In the genomic region with DNA sequence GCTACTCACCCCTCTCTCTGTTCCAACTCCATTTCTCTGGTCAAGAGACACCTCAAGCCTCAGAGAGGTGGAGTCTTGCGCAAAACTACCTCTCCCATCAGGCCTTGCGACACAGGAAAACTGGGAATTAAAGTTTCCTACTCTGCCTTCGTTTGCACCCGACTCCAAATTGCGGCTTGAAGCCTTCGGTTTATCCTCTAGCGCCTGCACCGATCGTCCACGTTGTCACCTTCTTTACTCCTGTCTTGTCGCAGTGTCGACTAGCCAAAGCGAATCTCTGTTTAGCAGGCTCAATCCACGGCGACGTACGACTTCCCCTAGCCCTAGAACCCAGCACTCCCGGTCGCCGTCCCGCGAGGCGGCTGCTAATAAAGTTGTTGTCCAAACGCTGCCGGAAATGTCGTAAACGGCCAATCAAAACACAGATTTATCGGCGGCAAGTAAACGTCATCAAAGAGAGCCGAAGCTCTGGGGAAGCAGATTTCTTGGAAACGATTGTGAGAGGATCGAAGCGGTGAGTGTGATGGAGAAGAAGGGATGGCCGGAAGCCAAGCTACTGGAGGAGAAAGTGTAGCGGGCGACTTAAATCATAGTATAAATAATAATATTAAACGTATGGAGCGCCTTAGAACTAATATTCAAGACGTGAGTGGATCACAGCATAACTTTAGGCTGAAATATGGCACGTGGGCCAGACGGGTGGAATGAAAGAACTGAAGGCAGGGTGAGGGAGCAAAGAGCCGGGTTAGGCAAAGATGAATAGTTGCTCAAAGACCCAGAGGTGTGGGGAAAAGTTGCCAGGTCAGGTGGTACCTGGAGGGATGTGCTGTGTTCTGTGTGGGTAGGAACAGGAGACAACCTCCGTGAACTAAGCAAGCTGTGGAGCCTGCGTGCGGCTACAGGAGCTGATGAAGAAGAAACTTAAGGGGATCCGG, we compare ENCODE assay signal across 8 mouse cellular contexts. TPM values are rescaled to one million over a fixed set of nuclear protein-coding genes. Genes with fewer than 3 reads are reported as not detected.
DNase-seq lines count a peak whose midpoint lies in the region; ATAC-seq and TF ChIP-seq lines count a peak whose summit lies in the region.

TSS of gene Tfpt (minus strand) at position 387 of the 935 bp plus-strand sequence.
TSS of gene Prpf31 (plus strand) at position 443 of the 935 bp plus-strand sequence.

- peak within 1 kb of the TSS; percentile 54 for H3K4me3 ChIP-seq in hindbrain, postnatal 0 days (ENCODE audit: low read length)
- peak within 1 kb of the TSS; percentile 61 for H3K4me3 ChIP-seq in left cerebral cortex, adult 2 months

- H3K27me3 ChIP-seq in hindbrain, postnatal 0 days (ENCODE audit: insufficient read depth, low read length) = no peaks in the 10 kb centered on the region

- peak; percentile 92 for ATAC-seq in hindbrain, postnatal 0 days
- peak; percentile 95 for ATAC-seq in megakaryocyte, adult 5-6 weeks (ENCODE audit: poor library complexity, severe bottlenecking)

- peaks cover 13% of the 10 kb centered on the region for H3K36me3 ChIP-seq in hindbrain, postnatal 0 days (ENCODE audit: insufficient read depth, low read length)

- H3K4me2 ChIP-seq in hindbrain, postnatal 0 days (ENCODE audit: low read depth, low read length) = peak within 1 kb of the TSS; percentile 98

- 2% methylated on average over 47 of the region's 47 CpGs for WGBS in hindbrain, postnatal 0 days

- intact Hi-C loops in left cerebral cortex, adult 2 months (cut with DNase I) = loop anchor here (1.0 kb wide), 1 partner anchor 13 kb away; the partner anchor contains the start of gene Ndufa3

- no peak for TF ChIP-seq CTCF in hindbrain, postnatal 0 days (IDR thresholded peaks at IDR 0.05; ENCODE audit: low read depth)
- TF ChIP-seq CTCF in left cerebral cortex, adult 2 months (IDR thresholded peaks at IDR 0.05) = no peak

- peak within 1 kb of the TSS; percentile 91 for H3K27ac ChIP-seq in hindbrain, postnatal 0 days
- H3K27ac ChIP-seq in left cerebral cortex, adult 2 months = peak within 1 kb of the TSS; percentile 97

- peaks cover 20% of the 10 kb centered on the region for H3K4me1 ChIP-seq in hindbrain, postnatal 0 days (ENCODE audit: insufficient read depth, low read length)

- peak within 1 kb of the TSS; percentile 80 for H3K9ac ChIP-seq in hindbrain, postnatal 0 days (replicated peaks; ENCODE audit: low read length)

- DNase-seq in WW6 (ENCODE audit: low read depth, low spot score) = peak; percentile 88
- peak; percentile 78 to 86 for DNase-seq in cerebellum, postnatal 4 days (ENCODE audit: low spot score in 2 of 2)
- DNase-seq in gastrocnemius, adult 18-20 months (ENCODE audit: low spot score) = peak; percentile 95
- DNase-seq in hindbrain, postnatal 0 days (ENCODE audit: low spot score) = peak; percentile 98
- DNase-seq in left cerebral cortex, adult 2 months (ENCODE audit: extremely low spot score in 1 of 2, low spot score in 2 of 2) = peak; percentile 93 to 94
- peak; percentile 95 to 96 for DNase-seq in right cerebral cortex, adult 2 months (ENCODE audit: low spot score in 2 of 2)
- DNase-seq in urinary bladder, postnatal 14 days (ENCODE audit: low spot score) = peak; percentile 91

- H3K9me3 ChIP-seq in hindbrain, postnatal 0 days (ENCODE audit: low read length) = no peaks in the 10 kb centered on the region

RNA-seq across cellular contexts. Expression of gene Tfpt, which starts in this region (rescaled TPM):
- total RNA-seq in gastrocnemius, adult 18-20 months (2021) = 10 to 100 TPM; 14.9 to 16.0 TPM
- total RNA-seq in hindbrain, postnatal 0 days (2014; rRNA removed) = 14.2 and 17.3 TPM in 2 replicates
- polyA plus RNA-seq in hindbrain, postnatal 0 days (2015; fragmentation: Nextera tagmentation; extraction: Ambion mirVana) = 31.4 and 35.9 TPM in 2 replicates
- 10 to 100 TPM; 34.7 to 41.0 TPM for total RNA-seq in left cerebral cortex, adult 2 months (2021)
- total RNA-seq in megakaryocyte, adult 5-6 weeks (2015) = 20.8 and 30.4 TPM in 2 replicates
- 23.8 and 28.4 TPM in 2 replicates for total RNA-seq in megakaryocyte, adult 5-6 weeks (2017)

RNA-seq across cellular contexts. Expression of gene Prpf31, which starts in this region (rescaled TPM):
- total RNA-seq in gastrocnemius, adult 18-20 months (2021) = 10 to 100 TPM; 21.9 to 22.1 TPM
- 48.6 and 50.8 TPM in 2 replicates for total RNA-seq in hindbrain, postnatal 0 days (2014; rRNA removed)
- 77.6 and 78.6 TPM in 2 replicates for polyA plus RNA-seq in hindbrain, postnatal 0 days (2015; fragmentation: Nextera tagmentation; extraction: Ambion mirVana)
- total RNA-seq in left cerebral cortex, adult 2 months (2021) = 10 to 100 TPM; 47.1 to 56.9 TPM
- total RNA-seq in megakaryocyte, adult 5-6 weeks (2015) = 15.1 and 21.1 TPM in 2 replicates
- total RNA-seq in megakaryocyte, adult 5-6 weeks (2017) = 51.0 and 66.7 TPM in 2 replicates

Comparison
In these comparisons a context has a peak if more than half of its experiments do, and no peak if none do; other contexts are left out.
1. Peak in every context shown above with its lines: DNase-seq, ATAC-seq, H3K4me3 ChIP-seq and H3K27ac ChIP-seq.